Mouse (Mus musculus): ENCODE data around the gene Kcnmb3.

Gene Kcnmb3

DNA sequence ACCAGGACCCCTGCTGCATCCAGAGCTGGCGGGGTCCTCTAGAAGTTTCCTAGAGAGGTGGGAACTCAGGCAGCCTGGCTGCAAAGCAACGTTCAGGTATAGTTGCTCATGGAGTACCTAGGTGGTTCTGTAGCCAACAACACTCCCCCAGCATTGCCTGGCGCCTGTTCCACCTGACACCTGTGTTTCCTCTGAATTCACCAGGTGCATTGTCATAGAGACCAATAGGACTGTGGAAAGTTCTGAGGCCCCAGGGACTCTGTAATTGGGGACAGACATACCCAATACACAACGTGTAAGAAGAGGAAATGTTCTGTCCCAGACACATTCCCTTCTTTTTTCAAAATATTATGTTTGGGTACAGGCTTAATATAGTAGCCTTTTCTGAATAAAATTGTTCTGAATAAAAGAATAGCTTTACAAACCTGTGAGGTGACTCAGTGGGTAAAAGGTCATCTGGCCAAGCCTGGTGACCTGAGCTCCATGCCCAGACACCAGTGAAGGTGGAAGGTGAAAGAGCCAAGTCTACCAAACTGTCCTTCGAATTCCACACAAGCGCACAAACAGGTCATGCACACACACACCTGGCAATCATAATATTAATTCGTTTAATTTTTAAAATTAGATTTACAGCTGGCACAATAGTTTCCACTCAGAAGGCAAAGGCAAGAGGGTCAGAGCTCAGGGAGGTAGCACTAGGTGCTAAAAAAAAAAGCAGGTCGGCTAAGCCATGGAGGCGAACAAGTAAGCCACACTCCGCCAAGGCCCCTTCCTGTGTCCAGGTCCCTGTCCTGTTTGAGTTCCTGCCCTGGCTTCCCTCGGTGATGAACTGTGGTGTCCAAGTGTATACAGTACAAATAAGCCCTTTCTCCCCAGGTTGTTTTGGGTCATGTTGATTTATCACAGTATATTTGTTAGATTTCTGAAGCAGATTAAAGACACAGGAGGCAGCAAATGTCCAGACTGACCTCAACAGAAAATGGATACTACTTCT, at the start of gene Kcnmb3:
Kcnmb3 (minus strand) TSS at position 135 of the 994 bp plus-strand sequence.
- no peak for DNase-seq (ENCODE audit: low spot score in 2 of 2)

DNA sequence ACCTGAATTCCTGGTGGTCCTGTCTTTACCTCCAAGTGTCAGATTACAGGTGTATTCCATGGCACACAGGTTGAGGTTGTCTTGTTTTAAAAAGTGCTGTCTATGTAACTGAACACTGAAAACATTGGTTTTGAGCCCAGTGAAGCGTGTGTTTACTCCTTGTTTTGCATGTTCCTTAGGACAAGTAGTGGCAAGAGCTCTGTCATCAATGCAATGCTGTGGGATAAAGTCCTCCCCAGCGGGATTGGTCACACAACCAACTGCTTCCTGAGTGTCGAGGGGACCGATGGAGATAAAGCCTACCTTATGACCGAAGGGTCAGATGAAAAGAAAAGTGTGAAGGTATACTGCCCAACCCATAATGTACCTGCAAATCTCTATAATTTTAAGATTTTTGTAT, 46.1 kb upstream of the Kcnmb3 start:
- no peak for DNase-seq (ENCODE audit: low spot score in 2 of 2)

DNA sequence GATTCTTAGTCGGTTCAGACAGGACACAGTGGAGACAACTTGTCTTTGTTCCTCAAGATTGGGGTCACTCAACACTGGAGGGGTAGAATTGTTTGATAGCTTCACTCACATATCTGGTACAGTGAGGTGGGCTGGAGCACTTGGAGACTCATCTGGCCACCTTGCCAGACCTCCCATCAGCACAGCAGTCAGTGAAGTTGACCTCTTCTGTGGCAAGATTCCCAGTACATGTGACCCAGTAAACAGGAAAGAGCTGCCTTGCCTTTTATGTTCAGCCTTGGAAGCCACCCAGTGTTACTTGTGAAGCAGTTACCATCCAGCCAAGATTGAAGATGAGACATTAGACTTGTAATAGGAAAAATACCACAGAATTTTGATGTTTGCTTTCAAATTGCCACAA, 45.5 kb upstream of the Kcnmb3 start:
- DNase-seq (ENCODE audit: low spot score in 2 of 2), result peak; percentile 15 to 17

DNA sequence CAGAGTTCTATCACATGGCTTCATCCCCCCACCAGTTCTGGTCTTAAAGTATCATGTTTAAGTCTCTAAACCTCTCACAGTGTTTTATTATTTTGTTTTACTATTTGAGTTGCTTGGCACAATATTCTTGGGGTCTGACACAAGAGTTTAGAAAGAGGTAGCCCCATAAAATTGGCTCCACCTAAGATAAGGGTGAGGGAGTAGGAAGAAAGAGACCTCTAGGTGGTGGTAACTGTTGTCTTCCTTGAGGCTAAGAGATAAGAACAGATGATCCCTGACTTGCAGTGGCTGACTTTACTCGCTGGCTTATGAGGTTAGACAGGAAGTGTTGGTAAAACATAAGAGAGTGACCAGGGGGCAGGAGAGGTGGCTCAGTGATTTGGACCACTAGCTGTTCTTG, 43.7 kb upstream of the Kcnmb3 start:
- no peak for DNase-seq (ENCODE audit: low spot score in 2 of 2)

DNA sequence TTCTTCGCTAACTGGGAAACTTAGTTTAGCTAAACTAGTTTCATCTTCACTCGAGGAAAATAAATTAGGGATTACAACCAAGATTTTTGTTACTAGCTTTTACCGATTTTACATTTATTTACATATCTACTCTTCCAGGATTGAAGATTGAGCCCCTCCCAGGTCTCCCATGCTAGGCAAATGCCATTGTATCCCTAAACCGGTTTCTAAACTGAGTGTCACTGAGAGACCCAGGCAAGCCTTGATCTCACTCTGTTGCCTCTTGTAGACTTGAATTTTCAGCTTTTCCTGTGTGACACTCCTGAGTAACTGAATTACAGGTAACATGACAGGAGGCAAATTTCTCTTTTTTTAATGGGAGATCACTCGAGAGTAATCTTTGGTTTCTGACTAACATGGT, 38.0 kb upstream of the Kcnmb3 start:
- DNase-seq (ENCODE audit: low spot score in 2 of 2), result no peak

DNA sequence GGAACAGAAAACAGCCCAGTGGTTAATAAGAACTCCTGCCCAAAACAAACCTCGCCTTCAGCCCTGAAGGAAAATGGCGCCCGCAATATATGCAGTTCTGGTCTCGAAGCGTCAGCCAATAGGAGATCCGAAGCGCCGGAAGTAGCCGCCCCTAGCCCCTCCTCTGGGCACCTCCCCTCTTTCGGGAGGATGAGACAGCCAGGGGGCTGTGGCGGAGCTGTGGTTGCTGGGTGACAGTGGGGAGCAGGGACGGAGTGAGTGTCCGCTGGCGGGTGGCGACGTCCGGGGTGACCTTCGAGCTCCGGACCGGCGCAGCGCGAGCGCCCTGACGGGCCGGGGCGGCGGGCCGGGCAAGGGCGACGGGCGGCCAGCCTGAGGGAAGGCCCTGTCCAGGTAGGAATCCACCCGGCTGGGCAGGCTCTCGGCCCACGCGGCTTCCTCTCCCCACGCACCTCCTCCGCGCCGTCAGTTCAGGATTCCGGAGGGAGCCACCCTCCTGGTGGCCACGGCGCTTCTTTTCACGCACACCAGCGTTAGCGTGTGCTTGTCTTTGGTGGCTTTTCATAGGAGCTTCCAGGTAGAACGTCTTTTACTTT, 37.4 kb upstream of the Kcnmb3 start, which contains the start of gene Mfn1:
Mfn1 (plus strand) TSS at position 163 of the 596 bp plus-strand sequence.
- DNase-seq (ENCODE audit: low spot score in 2 of 2), result peak; percentile 89 to 91

DNA sequence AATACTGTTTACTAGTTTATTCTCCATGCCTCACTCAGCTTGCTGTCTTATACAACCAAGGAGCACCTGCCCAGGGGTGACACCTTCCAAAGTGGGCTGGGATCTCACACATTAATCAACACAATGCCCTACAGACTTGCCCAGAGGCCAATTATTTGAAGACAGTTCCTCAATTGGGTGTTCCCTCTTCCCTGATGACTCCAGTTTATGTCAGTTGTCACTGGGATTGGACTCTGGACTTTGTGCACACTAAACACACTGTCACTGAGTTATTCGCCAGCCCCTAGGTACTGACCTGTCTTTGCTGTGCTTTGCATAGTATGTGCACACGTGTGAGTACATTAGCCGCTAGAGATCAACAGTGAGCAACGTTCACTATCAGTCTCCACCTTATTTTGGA, 35.1 kb upstream of the Kcnmb3 start:
- DNase-seq (ENCODE audit: low spot score in 2 of 2), result no peak

DNA sequence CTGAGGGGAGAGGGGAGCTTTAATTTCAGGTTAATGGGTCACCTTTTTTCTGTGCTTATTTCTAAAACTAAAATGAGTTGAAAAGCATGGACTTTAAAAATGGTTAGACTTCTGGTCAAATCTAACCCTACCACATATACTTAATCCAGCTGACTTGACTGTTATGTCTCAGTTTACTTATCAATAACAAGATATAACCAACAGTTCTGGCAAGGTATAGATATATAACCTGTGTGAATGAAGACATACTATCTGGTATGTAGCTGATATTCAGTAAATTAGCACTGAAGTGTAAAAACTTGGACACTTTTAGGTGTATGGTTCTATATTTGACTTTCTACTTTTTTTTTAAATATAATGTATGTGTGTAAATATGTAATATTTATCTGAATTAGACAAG, 21.5 kb upstream of the Kcnmb3 start:
- DNase-seq (ENCODE audit: low spot score in 2 of 2), result no peak

DNA sequence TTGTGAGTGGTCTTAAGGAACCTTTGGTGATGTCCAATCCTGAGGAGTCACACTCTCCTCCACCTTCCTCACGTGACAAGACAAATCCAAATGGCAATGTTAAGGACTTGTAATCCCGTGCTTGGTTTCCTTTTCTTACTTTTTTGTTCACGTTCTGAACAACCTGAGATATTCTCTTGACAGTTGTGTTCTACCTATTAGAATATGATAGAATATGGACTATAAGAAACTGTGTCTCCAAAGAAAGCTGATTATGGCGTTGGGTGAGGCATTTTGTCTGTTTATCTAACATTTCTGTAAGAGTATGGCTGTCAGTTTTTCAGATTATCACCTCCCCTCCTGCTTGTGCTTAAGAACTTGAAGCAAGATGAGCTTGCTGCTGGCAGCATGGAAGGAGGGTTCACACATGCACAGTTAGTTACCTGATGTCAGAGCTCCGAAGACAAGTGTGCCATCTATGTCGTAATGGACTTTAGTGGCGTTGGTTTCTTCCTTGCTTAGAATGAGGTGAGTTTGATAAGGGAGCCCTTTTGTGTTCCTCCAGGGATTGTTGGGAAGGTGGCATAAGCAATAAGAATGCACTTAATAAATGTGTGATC, 20.8 kb upstream of the Kcnmb3 start:
- no peak for DNase-seq (ENCODE audit: low spot score in 2 of 2)

DNA sequence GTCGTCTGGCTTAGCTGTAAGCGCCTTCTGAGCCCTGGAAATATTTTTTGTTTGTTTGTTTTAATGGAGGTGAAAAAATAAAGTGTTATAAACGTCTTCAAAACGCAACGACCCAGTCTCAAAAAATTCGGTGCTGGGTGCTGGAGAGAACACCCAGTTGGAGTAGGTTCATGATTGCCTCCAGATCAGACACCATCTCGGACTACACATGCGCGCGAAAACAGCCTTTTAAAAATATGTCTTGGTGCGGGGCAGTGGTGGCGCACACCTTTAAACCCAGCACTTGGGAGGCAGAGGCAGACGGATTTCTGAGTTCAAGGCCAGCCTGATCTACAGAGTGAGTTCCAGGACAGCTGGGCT, 19.1 kb upstream of the Kcnmb3 start:
- DNase-seq (ENCODE audit: low spot score in 2 of 2), result peak in 1 of 2 experiments; percentile 22

DNA sequence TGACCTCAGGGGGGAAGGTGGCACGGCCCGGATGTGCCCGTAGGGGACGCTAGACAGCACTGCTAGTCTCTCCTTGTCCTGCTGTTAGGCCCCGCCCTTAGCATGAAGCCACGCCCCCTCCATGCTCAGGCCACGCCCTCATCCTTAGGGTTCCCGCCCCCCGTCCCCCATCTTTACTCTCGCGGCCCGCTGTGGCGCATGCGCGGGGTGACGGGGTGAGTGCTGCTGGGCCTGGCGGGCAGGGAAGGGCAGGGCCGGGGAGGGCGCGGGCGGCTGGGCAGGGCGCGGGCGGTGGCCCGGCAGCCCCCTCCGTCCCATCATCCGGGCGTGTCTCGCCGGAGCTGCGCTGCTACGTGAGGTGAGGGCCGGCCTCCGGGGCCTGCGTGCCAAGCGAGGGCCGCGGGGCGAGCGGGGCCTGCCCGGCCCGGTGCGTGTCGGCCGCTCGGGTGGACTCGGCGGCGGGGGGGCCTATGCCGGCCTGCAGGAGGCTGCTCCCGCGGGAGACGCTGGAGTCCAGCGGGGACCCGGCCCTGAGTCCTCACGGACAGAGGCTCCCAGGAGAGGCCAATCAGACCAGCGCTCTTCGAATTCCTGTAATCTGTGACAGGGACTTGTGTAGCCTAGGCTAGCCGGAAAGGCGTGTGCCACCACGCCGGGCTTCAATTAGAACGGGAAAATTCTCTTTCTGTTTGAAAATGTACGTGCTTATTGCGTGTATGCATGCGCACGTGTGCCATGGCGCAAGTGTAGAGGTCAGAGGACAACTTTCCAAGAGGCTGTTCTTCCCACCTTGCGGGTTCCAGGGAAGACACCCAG, 18.6 kb upstream of the Kcnmb3 start:
- peak; percentile 89 to 93 for DNase-seq (ENCODE audit: low spot score in 2 of 2)

DNA sequence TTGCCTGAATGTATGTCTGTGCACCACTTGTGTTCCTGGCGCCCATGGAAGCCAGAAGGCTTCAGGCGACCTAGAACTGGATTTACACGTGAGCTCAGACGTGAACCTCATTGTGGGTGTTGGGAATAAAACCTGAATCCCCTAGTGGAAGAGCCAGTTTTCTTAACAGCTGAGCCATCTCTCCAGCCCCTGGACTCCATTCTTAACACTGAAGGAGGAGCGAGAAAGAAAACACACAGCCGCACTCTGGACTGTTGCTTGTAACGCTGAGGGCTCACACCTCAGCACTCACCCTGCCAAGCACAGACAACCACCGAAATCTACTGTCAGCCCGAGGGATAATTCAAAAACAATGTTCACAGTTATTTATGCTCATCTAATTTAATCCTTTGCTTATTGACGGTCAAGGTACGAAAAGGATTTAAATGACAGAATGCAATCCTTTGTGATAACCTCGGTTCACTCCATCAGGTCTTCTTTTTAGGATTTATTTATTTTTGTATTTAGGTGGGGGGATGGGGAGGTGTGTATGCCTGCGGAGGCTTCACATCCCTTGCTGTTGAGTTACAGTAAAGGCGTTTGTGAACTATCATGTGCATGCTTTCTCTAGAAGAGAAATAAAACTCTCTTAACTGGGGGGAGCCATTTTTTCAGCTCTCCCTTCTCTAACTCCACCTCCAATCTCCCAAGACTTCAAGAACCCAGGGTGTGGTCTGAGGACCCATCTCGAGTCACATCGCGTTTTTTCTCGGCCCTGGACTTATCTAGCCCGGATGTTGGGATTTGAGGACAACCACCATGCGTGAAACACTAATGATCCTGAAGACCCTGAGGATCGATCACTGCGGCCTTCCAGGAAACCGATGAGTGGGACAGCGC, 17.7 kb upstream of the Kcnmb3 start, which contains the start of gene Zfp639:
Zfp639 (plus strand) TSS at position 764 of the 879 bp plus-strand sequence.
- DNase-seq (ENCODE audit: low spot score in 2 of 2), result no peak

DNA sequence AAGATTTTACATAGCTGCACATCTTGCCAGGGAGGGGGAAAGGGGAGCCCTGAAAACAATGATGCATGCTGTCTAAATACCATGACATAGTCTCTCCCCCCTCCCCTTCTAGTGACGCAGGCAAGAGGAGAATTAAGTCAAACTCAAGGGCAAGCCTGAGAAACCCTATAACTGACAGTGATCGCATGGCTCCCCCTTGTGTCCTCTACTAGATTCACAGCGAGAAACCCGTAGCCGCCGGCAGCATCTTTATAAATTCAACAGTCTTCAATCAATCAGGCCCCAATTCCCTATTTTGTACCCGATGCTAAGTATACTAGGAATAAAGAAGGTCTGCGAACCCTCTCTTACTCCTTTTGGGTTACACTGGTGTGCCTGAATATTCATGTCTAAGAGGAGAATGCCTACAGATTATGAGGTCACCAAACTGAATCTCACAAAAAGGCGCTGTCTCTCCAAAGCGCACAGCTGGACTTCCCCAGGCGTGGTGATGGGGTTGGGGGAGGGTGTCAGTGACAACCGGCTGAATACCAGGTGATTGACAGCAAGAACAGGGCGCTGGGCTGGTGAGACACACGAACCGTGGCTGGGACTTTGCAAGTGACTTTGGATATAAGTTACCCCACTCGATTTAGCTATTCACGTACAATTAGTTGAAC, 16.8 kb upstream of the Kcnmb3 start:
- DNase-seq (ENCODE audit: low spot score in 2 of 2), result peak; percentile 54 to 64

DNA sequence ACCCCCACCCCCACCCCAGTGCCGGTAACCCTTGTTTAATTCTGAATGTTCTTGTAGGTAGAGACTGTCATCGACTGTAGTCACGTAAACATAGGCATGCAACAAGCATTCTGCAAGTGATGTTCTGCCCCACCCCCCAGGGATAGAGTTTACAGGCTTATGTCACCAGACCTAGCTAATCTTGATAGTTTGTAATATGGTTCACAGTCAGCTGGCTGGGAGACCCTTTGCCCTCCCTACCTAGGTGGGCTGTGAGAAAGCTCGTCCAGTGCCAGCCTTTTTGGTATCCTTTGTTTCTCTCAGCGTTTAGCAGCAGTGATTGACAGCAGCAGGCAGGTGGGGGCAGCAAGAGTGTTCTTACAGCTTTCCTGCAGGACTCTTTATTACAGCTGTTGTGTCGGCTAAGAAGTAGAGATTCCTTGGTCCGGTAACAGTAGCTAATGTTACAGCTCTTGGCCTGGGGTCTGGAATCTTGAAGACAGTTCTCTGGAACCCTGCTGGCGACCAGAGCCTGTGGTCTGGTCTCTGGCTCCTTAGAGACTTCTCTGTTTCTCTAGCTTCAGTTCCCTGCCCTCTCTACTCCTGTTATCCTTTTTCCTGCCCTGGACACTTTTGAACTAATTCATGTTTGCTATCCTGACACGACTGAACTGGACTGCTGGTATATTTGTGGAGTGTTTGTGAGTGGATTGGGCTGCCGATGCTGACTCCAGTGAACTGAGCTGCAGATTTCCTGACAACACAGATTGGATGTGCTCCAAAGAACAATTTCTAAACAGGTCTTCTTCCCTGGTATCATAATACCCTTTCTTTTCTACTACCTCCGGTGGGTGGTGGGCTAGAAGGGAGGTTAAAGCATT, 14.6 kb upstream of the Kcnmb3 start:
- DNase-seq (ENCODE audit: low spot score in 2 of 2), result no peak

DNA sequence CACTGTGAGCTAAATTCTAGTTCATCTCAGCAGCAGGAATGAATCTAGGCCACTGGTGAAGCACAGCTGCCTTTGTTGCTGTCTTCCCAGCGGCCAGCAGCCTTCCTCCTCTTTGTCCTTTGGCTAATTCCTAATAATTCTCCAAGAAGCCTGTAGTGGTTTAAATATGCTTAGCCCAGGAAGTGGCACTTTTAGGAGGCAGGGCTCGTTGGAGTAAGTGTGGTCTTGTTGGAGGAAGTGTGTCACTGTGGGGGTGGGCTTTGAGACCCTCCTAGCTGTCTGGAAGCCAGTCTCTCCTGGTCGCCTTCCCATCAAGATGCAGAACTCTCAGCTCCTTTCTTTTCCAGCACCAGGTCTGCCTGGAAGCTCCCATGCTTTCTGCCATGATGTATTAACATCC, 13.8 kb upstream of the Kcnmb3 start:
- no peak for DNase-seq (ENCODE audit: low spot score in 2 of 2)

DNA sequence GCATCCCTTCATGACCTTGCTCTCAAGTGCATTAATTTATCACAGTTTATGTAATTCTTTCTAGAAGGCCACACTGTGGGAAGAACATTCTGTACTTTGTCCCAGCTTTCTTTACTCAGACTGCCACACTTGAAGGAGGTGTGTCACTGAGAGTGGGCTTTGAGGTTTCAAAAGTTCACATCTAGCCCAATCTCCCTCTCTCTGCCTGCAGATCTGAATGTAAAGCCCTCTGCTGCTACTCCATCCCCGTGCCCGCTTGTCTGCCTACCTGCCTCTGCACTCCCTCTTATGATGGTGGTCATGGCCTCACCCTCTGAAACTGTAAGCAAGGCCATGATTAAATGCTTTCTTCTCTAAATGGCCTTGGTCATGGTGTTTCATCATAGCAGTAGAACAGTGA, 8.3 kb upstream of the Kcnmb3 start:
- no peak for DNase-seq (ENCODE audit: low spot score in 2 of 2)

DNA sequence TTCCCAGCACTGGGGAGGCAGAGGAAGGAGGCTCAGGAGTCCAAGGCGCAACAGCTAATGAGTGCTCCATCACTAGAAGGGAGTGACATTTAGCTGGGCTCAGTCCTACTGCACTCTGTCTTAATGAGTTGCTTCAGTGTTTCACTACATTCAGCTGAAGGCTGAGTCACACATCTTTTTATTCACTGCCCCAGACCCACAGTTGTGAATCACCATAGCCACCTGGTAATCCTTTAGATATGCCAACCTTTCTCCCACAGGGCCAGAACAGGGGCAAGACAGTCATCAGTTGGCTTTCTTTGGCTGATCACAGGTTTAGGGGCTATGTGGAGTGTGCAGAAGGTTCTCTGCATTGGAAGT, 4.7 kb upstream of the Kcnmb3 start:
- no peak for DNase-seq (ENCODE audit: low spot score in 2 of 2)

DNA sequence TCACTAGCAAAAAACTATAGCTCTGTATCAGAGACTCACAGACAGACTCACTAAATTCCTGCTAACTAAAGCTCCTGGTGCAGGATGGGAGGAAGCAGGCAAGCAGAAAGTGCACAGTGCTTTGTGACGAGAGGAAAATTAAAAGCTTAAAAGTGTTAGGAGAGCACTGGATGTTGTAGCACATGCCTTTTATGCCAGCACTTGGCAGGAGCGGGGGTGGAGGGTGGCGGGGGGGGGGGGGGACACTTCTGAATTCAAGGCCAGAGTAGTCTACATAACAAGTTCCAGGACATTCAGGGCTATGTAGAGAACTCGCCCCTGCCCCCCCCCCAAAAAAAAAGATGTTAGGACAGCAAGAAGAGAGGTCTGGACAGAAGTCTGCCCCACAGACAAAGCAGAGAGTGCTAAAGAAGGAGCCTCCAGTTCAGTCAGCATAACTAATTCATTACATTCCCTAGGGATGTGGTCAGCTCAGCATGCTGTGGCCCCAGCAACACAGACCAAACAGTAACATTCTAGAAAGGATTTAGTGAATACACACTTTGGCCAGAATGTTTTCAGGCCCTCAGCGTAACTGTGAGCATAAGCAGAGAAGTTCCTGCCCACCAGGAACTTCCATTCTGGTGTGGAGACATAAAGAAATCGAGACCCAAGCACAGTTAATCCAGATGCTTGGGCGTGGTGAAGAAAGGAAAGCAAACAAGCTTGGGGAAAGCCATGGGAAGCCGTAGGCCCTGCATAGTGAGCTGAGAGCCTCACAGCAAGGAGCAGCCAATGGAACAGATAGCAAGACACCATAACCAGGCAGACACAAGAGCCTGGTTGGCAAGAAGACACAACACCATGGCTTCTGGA, 4.1 kb upstream of the Kcnmb3 start:
- no peak for DNase-seq (ENCODE audit: low spot score in 2 of 2)

Measured in frontal cortex, postnatal 10 days (tissue).